Mouse (Mus musculus) testis, adult 2 months (tissue): ENCODE measurements around the gene Eps8. TPM values are rescaled to one million over a fixed set of nuclear protein-coding genes. Genes with fewer than 3 reads are reported as not detected.
A peak's percentile ranks its signal among the peaks of the same experiment; 100 is the strongest.

ENCODE experiments used
- H3K27ac ChIP-seq: fragments of 200-500 bp; 2 replicates; pipeline ENCODE4 v1.5.1; 2012; ENCODE audit warnings: low read depth, low read length; ENCODE audit not compliant: control insufficient read depth, insufficient read depth
- H3K27me3 ChIP-seq: fragments of 200-500 bp; 2 replicates; pipeline ENCODE4 v1.6.1; 2012; ENCODE audit warnings: mild to moderate bottlenecking, low read length, moderate library complexity; ENCODE audit not compliant: control insufficient read depth, insufficient read depth
- H3K36me3 ChIP-seq: fragments of 200-500 bp; 2 replicates; pipeline ENCODE4 v1.6.1; 2012; ENCODE audit warnings: mild to moderate bottlenecking, low read length; ENCODE audit not compliant: control insufficient read depth, insufficient read depth
- H3K4me1 ChIP-seq: fragments of 200-500 bp; 2 replicates; pipeline ENCODE4 v1.6.1; 2012; ENCODE audit warnings: low read length; ENCODE audit not compliant: control insufficient read depth, insufficient read depth
- H3K4me3 ChIP-seq: fragments of 200-500 bp; 2 replicates; pipeline ENCODE4 v1.5.1; 2012; ENCODE audit warnings: low read depth, mild to moderate bottlenecking, low read length, moderate library complexity, mixed read lengths; ENCODE audit not compliant: control insufficient read depth
- CTCF ChIP-seq: fragments of 200-500 bp; IDR thresholded peaks from 2 replicates; pipeline ENCODE4 v1.5.1; 2012; ENCODE audit warnings: low read depth, mild to moderate bottlenecking, inconsistent platforms, low read length, moderate library complexity; ENCODE audit not compliant: control insufficient read depth, insufficient read depth, insufficient replicate concordance
- POLR2A ChIP-seq: fragments of 200-500 bp; IDR thresholded peaks from 2 replicates; pipeline ENCODE4 v1.6.1; 2012; ENCODE audit warnings: low read depth, mild to moderate bottlenecking, inconsistent platforms, low read length, moderate library complexity; ENCODE audit not compliant: control insufficient read depth
- polyA plus RNA-seq: library from polyadenylated mRNA; depleted of rRNA; stranded (reverse); fragments of >200 nt; gene quantifications from 2 replicates; pipeline ENCODE4 v1.2.3, GENCODE M21; 2012

The Eps8 gene
- polyA plus RNA-seq, 1 experiment = 5.4 TPM

GRCm38 (mm10) chr6:137547555-137547954 lies 107.1 kb downstream of the Eps8 start:
- TF ChIP-seq CTCF (no peak), POLR2A (no peak)
- peaks cover 3% of the 10 kb centered on the region; the same call in 1 of the 2 replicates for H3K4me1 ChIP-seq
- H3K27ac ChIP-seq = no peak overlapping the region; the same call in 1 of the 2 replicates
- H3K27me3 ChIP-seq = no peaks in the 10 kb centered on the region
- no peak overlapping the region for H3K4me3 ChIP-seq
- no peaks in the 10 kb centered on the region for H3K36me3 ChIP-seq

- Histone ChIP-seq H3K4me1 (peaks cover 6% of the 10 kb centered on the region), H3K36me3 (no peaks in the 10 kb centered on the region), H3K27me3 (no peaks in the 10 kb centered on the region), H3K4me3 (no peak overlapping the region), H3K27ac (no peak overlapping the region)
- TF ChIP-seq CTCF = no peak
- TF ChIP-seq POLR2A = no peak
Measured at GRCm38 (mm10) chr6:137546101-137546500, 108.6 kb downstream of the Eps8 start.

GRCm38 (mm10) chr6:137545341-137545740 lies 109.3 kb downstream of the Eps8 start:
- H3K4me1 ChIP-seq = peaks cover 6% of the 10 kb centered on the region
- no peaks in the 10 kb centered on the region for H3K36me3 ChIP-seq
- no peak for TF ChIP-seq POLR2A
- TF ChIP-seq CTCF = no peak
- H3K4me3 ChIP-seq = no peak overlapping the region
- no peak overlapping the region for H3K27ac ChIP-seq
- H3K27me3 ChIP-seq = no peaks in the 10 kb centered on the region

GRCm38 (mm10) chr6:137542231-137543152 lies 112.2 kb downstream of the Eps8 start:
- H3K4me3 ChIP-seq = no peak overlapping the region

GRCm38 (mm10) chr6:137541216-137542176 lies 113.2 kb downstream of the Eps8 start:
- Histone ChIP-seq H3K27me3 (no peaks in the 10 kb centered on the region), H3K4me1 (peaks cover 3% of the 10 kb centered on the region; the same call in 1 of the 2 replicates), H3K4me3 (no peak overlapping the region), H3K27ac (peak overlapping the region; percentile 46), H3K36me3 (no peaks in the 10 kb centered on the region)
- TF ChIP-seq CTCF (no peak), POLR2A (no peak)

More at GRCm38 (mm10) chr6:137542231-137543152, 112.2 kb downstream of the Eps8 start:
- Histone ChIP-seq H3K4me1 (peaks cover 3% of the 10 kb centered on the region; the same call in 1 of the 2 replicates), H3K27me3 (no peaks in the 10 kb centered on the region), H3K36me3 (no peaks in the 10 kb centered on the region), H3K27ac (peak overlapping the region; percentile 46)
- TF ChIP-seq POLR2A (no peak), CTCF (no peak)

GRCm38 (mm10) chr6:137540800-137541199 lies 113.9 kb downstream of the Eps8 start:
- TF ChIP-seq CTCF = no peak
- TF ChIP-seq POLR2A = no peak
- Histone ChIP-seq H3K27me3 (no peaks in the 10 kb centered on the region), H3K36me3 (no peaks in the 10 kb centered on the region), H3K27ac (peak overlapping the region; percentile 37), H3K4me3 (no peak overlapping the region), H3K4me1 (peaks cover 3% of the 10 kb centered on the region; the same call in 1 of the 2 replicates)

- TF ChIP-seq CTCF (no peak), POLR2A (no peak)
- Histone ChIP-seq H3K4me1 (peaks cover 3% of the 10 kb centered on the region; the same call in 1 of the 2 replicates), H3K4me3 (no peak overlapping the region), H3K27ac (no peak overlapping the region), H3K27me3 (no peaks in the 10 kb centered on the region), H3K36me3 (no peaks in the 10 kb centered on the region)
Measured at GRCm38 (mm10) chr6:137540346-137540745, 114.3 kb downstream of the Eps8 start.
